Mouse (Mus musculus) layer of hippocampus, adult 18-20 months (tissue): ENCODE results near the gene Rbm31y. TPM values are rescaled to one million over a fixed set of nuclear protein-coding genes. Genes with fewer than 3 reads are reported as not detected.
"Not testable (repeated sequence)": the region's sequence is repeated elsewhere in the genome, so short reads cannot be mapped to it uniquely, and the experiment has no call there.

ENCODE experiments used
- DNase-seq, 2 experiments: peaks; one replicate each; pipeline ENCODE4 v3.0.0; 2022; ENCODE audit warnings: low spot score in 2 of 2
- long read RNA-seq: library from polyadenylated mRNA; stranded (forward); transcript quantifications from one replicate; pipeline ENCODE4 v2.0.0, GENCODE M21; 2021
- total RNA-seq, 2 experiments: library from RNA; stranded (reverse); gene quantifications; 2 replicates each; pipeline ENCODE4 v1.2.3; 2021

The Rbm31y gene
- total RNA-seq = not detected
- long read RNA-seq = 0 reads

GRCm38 (mm10) chrY:17400461-17400860 is at the start of gene Rbm31y:
Gene Rbm31y, plus strand, starts transcription at chrY:17400761.
- DNase-seq = not testable (repeated sequence)
